Mouse (Mus musculus) bone marrow macrophage, adult 2 months (primary cell): ENCODE results near the gene Nom1. TPM values are rescaled to one million over a fixed set of nuclear protein-coding genes. Genes with fewer than 3 reads are reported as not detected.

Source experiments
- H3K27ac ChIP-seq: 2 replicates; pipeline ENCODE4 v1.5.1; 2012; ENCODE audit warnings: low read depth, low read length; ENCODE audit not compliant: insufficient read depth
- H3K4me1 ChIP-seq: 2 replicates; pipeline ENCODE4 v1.6.1; 2012; ENCODE audit warnings: low read length; ENCODE audit not compliant: control insufficient read depth, insufficient read depth
- H3K4me3 ChIP-seq: 2 replicates; pipeline ENCODE4 v1.5.1; 2012; ENCODE audit warnings: mild to moderate bottlenecking, low read length, moderate library complexity; ENCODE audit not compliant: insufficient read depth
- CTCF ChIP-seq: IDR thresholded peaks from 2 replicates; pipeline ENCODE4 v1.5.1; 2012; ENCODE audit warnings: low read depth, mild to moderate bottlenecking, low read length, moderate library complexity
- POLR2A ChIP-seq: IDR thresholded peaks from 2 replicates; pipeline ENCODE4 v1.6.1; 2012; ENCODE audit warnings: mild to moderate bottlenecking, low read depth, low read length, borderline replicate concordance
- polyA plus RNA-seq: library from polyadenylated mRNA; stranded (reverse); fragments of >200 nt; gene quantifications from 2 replicates; pipeline ENCODE4 v1.2.4, GENCODE M21; 2012; ENCODE audit not compliant: missing spikeins, insufficient read depth, insufficient read length

The Nom1 gene
- polyA plus RNA-seq, 1 experiment: 10.7 TPM

DNA sequence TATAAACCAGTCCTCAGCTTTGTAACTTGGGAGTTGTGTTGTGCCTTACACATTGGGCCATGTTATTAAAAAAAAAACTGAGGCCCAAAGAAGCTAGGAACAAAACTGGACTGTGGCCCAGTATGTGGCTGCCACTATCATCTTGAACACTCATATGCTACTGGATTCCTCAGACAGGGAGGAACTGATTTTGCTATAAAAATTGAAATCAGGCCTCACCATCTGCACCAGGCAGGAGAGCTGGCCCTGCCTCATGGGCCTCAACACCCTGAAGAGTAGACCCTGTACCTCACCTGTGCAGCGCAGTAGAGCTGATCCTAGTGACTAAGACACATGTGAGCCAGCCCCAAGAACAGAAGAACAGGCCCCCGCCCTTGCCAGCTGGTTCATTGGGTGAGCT lies 10.8 kb downstream of the Nom1 start:
- no peak overlapping the region for H3K4me3 ChIP-seq
- H3K27ac ChIP-seq: no peak overlapping the region
- no peaks in the 10 kb centered on the region for H3K4me1 ChIP-seq
- no peak for TF ChIP-seq CTCF
- TF ChIP-seq POLR2A: no peak

DNA sequence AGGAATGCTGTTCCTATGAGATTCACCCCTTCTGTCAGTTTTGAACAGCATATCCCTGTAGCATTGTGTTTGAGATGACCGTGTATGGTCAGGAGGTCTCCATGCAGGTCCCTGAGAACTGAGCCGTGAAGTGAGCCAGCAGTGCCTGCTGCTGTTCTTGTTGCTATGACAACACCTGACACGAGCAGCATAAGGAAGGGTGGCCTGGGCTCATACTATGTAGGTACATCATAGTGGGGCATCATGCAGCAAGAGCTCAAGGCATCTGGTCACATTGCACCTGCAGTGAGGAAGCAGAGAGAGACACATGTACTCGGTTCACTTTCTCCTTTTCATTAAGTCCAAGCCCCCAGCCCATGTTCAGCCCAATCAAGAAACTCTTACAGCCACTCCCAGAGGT lies 17.9 kb downstream of the Nom1 start:
- no peak for TF ChIP-seq CTCF
- TF ChIP-seq POLR2A: no peak
- no peak overlapping the region for H3K4me3 ChIP-seq
- no peaks in the 10 kb centered on the region for H3K4me1 ChIP-seq
- no peak overlapping the region for H3K27ac ChIP-seq

DNA sequence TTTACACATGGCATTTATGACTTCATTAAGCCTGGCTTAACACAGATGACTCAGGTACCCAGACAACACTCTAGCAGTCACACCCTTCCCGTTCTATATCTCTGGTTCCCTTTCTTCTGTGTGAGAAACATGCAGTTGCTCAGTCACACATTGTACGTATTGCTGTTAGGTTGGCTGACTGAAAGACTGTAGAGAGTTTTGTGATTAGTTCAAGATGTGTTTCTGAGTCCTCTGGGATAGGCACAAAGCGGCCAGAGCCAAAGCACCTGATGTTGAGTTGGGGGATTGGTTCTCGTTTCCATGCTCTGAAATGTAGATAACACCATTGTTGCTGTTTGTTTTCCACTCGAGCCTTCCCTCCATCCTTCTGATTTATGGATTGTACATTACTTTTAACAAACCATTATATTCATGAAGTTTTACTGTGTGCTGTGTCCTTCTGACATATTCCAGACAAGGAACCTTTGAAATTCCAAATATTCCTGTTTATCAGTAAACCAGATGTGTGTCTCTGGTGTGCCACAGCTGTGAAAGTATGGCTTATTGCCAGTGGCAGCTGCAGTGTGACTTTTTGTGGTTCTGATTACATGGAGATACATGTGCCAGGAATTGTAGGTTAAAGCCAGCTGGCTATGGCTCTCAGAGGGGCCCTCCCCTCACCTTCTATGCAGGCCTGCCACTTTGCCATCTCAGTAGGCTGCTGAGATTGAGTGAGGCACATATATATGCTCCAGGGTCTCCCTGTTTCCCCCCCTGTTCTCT lies 22.6 kb downstream of the Nom1 start:
- TF ChIP-seq POLR2A (no peak), CTCF (no peak)
- Histone ChIP-seq H3K4me1 (no peaks in the 10 kb centered on the region), H3K27ac (no peak overlapping the region), H3K4me3 (no peak overlapping the region)

DNA sequence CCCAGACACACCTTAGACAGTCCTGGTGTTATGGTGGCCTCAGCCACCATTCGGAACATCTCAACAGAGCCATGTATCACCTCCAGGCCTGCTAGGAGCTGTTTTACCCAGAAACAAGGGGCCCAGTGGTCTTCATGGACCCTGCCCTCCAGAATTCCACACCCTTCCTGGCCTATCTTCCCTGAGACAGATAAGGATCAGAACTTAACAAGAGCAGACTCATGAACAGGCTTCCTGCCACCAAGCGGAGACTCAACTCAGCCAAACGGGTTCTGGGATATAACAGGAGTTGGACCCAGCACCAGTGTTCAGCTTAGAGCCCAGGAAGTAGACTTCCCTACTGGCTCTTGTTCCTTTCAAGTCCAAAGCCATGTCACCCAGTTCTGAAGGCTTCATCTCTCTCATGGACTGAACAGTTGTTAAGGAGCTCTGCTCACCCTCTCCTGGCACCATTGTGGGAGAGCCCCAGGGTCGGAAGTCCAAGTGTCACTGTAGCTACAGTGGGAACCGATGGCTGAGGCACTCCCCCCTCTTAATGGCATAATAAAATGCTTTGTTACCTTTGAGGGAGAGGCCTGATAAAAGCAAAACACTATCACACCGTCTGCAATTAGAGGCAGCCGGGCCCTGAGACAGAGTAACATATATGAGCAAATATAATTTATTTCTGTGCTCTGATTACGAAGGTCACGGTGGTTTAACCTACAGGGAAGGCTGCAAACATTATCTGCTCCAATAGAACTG lies 28.7 kb downstream of the Nom1 start:
- TF ChIP-seq CTCF (no peak), POLR2A (no peak)
- Histone ChIP-seq H3K4me3 (no peak overlapping the region), H3K4me1 (no peaks in the 10 kb centered on the region), H3K27ac (no peak overlapping the region)

DNA sequence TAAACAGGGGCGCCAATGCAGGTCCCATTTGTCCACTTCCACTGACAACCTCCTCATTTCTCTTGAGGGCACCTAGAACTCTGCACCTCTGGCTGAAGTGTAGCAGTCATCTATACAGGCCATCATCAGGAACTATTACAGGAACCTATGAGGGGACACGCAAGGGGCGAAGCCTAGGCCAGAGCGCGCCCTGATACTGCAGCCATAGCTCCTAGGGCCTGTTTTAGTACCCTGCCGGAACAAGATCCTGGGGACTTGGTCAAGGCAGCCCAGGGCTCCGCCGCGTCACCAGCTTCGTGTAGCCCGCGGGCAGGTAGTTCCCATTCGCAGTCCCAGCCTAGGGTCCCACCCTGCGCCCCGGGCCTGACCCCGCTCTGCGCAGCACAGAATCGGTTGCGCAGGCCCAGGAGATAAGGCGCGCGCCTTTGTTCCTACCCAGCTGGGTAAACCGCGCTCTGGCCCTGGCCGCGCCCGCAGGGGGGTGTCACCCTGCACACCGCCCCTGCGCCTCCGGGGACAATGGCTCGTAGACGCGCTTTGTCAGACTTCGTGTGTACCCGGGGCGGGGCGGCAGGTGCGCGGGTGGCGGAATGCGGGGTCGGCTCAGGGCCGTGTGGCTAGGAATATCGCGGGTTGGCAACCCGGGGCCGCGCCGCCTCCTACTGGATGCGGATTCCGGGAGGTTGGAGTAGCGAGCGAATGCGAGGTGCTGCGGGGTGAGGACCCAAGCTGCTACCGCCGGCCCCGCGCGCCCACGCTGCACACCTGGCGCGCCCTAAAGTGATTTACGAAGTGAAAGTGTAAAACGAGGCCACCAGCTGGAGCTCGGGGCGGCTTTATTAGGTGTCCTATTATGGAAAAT lies 33.3 kb downstream of the Nom1 start:
- H3K27ac ChIP-seq: no peak overlapping the region
- H3K4me1 ChIP-seq: no peaks in the 10 kb centered on the region
- TF ChIP-seq CTCF (no peak), POLR2A (no peak)
- H3K4me3 ChIP-seq: peak overlapping the region; percentile 65

DNA sequence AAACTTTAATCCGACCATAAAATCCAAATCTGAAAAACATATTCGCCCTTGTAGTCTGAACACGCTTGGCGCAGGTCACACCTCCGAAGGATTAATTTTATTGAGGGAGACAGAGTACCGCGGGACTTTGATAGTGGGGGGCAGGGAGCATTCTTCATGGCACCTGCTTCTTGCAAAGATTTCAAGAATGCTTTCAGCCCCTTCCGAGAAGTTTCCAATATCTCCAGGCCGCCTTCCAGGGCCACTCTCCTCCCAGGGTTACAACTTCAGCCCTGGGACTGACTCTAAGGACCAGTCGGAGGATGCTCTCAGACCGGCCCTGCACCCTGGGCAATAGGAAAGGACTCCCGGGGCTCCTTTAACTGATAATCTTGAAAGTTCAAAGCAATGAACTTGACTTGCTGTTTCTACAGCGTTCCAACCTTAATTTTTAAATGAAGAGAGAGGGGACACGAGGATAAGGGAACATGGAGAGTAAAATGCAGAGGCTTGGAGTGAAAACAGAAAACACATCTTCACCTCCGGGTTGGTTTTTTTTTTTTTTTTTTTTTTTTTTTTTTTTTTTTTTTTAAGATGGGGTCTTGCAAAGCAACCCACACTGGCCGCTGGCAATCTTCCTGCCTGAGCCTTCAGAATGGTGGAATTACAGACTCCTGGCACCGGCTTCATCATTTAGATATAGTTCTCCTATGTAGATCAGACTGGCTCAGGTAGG lies 34.0 kb downstream of the Nom1 start:
- TF ChIP-seq POLR2A (no peak), CTCF (no peak; the same call in 1 of the 2 replicates)
- H3K4me3 ChIP-seq: peak overlapping the region; percentile 65
- no peaks in the 10 kb centered on the region for H3K4me1 ChIP-seq
- H3K27ac ChIP-seq: no peak overlapping the region

DNA sequence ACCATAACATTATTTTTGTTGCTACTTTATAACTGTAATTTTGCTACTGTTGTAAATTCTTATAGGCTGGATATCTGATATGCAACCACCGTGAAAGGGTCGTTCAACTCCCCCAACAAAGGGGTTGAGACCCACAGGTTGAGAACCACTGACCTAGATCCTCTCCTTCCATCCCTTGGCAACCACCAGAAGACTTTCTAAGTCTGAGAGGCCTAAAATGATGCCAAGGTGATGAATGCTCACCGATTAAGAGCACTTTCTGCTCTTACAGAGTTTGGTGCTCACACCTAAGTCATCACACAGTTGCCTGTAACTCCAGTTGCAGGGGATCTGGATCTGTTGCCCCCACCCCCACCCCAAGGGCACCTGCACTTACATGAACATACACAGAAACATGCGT lies 35.0 kb downstream of the Nom1 start:
- Histone ChIP-seq H3K4me1 (no peaks in the 10 kb centered on the region), H3K27ac (no peak overlapping the region), H3K4me3 (no peak overlapping the region)
- no peak for TF ChIP-seq CTCF
- TF ChIP-seq POLR2A: no peak

DNA sequence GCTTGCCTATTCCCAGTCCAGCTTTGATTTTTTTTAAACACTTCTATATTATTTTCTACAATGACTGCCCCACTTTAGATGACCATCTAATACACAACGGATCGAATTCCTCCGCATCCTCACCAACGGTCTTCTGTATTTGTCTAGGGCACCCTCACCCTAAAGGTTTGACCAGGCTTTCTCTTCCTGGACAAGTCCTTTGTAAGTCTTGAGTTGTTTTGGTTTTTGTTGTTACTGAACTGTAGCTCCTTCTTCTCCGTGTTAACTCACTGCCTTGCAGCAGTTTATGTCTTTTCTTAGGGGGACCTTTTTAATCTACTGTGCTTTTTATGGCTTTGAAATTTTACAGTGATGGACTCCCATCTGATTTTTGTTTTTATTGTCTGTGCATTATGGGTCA lies 35.8 kb downstream of the Nom1 start:
- Histone ChIP-seq H3K27ac (no peak overlapping the region), H3K4me3 (no peak overlapping the region), H3K4me1 (no peaks in the 10 kb centered on the region)
- no peak for TF ChIP-seq POLR2A
- TF ChIP-seq CTCF: no peak

DNA sequence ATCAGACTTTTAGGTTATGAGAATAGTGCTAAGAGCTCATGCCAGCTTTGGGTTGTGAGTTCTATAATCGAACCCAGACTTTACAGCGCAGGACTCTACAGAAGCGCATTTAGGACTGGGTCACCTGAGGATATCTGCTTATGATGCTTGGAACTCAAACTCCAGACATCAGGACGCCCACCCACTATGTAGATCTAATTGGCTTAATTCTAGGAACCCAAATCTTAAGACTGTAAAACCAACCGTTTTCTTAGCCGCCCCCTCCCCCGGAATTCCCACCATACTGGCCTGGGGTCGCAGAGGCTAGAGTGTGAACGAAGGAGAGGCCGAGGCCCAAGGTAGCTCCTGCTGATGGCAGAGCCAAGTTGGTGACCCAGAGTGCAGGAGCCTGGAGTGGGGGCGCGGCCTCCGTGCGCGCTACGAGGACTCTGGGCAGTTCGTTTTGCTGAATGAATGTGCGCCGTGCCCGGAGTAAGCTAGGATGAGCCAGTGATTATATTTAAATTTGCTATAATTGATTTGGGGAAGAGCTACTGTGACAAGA lies 36.5 kb downstream of the Nom1 start:
- TF ChIP-seq CTCF: no peak
- TF ChIP-seq POLR2A: no peak
- no peak overlapping the region for H3K27ac ChIP-seq

More for the DNA sequence above, 36.5 kb downstream of the Nom1 start:
- no peak overlapping the region for H3K4me3 ChIP-seq
- H3K4me1 ChIP-seq: no peaks in the 10 kb centered on the region
